Mouse (Mus musculus) cortical plate, adult 2 months (tissue): ENCODE data around the gene Zfp473.

Experiments
- CTCF ChIP-seq: fragments of 200-500 bp; IDR thresholded peaks from 2 replicates; pipeline ENCODE4 v1.5.1; 2011; ENCODE audit warnings: mild to moderate bottlenecking, control low read depth, low read length; ENCODE audit not compliant: insufficient read depth; ENCODE audit errors: extremely low read depth
- POLR2A ChIP-seq: fragments of 200-500 bp; IDR thresholded peaks from 2 replicates; pipeline ENCODE4 v1.6.1; 2011; ENCODE audit warnings: mild to moderate bottlenecking, low read length, control low read depth; ENCODE audit not compliant: insufficient read depth; ENCODE audit errors: extremely low read depth

- TF ChIP-seq POLR2A (no peak), CTCF (no peak)
Observed at GRCm38 (mm10) chr7:44768129-44768528, 17.3 kb upstream of the Zfp473 start.
